Mouse (Mus musculus) embryonic fibroblast, embryonic 13.5 days (primary cell): ENCODE results near the gene Bicc1. TPM values are rescaled to one million over a fixed set of nuclear protein-coding genes. Genes with fewer than 3 reads are reported as not detected.

Experiments
- H3K27ac ChIP-seq: 2 replicates; pipeline ENCODE4 v1.5.1; 2012; ENCODE audit warnings: low read length, control low read depth, inconsistent platforms; ENCODE audit not compliant: insufficient read depth
- H3K4me1 ChIP-seq: 2 replicates; pipeline ENCODE4 v1.6.1; 2011; ENCODE audit warnings: low read length; ENCODE audit not compliant: control insufficient read depth, insufficient read depth
- H3K4me3 ChIP-seq: 2 replicates; pipeline ENCODE4 v1.5.1; 2011; ENCODE audit warnings: mild to moderate bottlenecking, control low read depth, low read length; ENCODE audit not compliant: insufficient read depth
- CTCF ChIP-seq: IDR thresholded peaks from 2 replicates; pipeline ENCODE4 v1.5.1; 2011; ENCODE audit warnings: mild to moderate bottlenecking, control low read depth, low read length, moderate library complexity, borderline replicate concordance; ENCODE audit not compliant: insufficient read depth
- POLR2A ChIP-seq: IDR thresholded peaks from 2 replicates; pipeline ENCODE4 v1.6.1; 2011; ENCODE audit warnings: low read depth, mild to moderate bottlenecking, control low read depth, low read length, moderate library complexity
- polyA plus RNA-seq: library from polyadenylated mRNA; stranded (reverse); fragments of >200 nt; gene quantifications from 2 replicates; pipeline ENCODE4 v1.2.4, GENCODE M21; 2011; ENCODE audit warnings: low read depth; ENCODE audit not compliant: missing spikeins, insufficient read length

Bicc1 gene
- polyA plus RNA-seq, 1 experiment: 86.8 TPM

DNA sequence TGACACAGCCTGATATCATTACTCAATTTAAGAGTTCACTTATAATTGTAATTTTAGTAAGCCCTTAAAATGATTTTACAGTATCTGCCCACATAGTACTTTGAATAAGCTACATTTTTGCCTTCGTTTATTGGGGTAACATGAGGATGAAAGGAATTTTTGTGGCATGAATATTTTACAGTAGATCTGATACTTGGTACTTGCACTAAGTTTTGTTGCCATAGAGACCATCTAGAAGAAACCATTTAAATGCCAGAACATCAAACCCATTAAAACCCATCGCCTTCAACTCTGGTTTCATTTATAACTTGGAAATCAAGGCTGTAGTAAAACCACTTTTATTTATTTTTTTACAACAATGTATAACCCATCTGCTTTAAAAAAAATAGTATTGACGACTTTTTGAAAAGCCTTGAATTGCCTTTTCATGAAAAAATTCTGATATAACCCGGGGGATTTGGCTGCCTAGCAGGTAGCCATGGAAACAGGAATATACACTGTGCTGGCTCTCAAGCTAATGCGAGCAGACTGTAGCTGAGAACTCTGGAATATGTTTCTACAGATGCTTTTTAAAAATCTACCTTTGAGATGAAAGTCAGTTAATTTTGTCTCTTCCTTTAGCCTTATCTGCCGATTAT lies 165.9 kb downstream of the Bicc1 start:
- Histone ChIP-seq H3K27ac (no peak overlapping the region), H3K4me1 (no peaks in the 10 kb centered on the region), H3K4me3 (no peak overlapping the region)
- TF ChIP-seq POLR2A (no peak), CTCF (no peak)

DNA sequence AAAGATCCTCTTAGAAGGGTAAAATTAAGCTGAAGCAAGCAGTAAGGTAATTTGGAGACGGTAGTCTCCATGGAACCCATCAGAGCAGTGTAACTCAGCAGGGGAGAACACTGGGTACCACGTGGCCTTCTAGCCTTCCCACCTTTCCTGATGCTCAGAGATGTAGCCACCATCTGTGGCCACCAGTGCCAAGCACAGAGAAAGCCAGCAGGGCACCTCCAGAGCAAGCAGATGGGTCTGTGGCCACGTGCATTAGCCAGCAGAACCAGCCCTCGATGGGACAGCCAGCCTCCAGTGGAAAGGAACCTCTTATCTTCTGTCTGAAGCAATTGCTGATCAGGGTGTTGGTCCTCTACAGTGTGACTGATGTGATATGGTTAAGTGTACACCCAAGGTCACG lies 172.1 kb downstream of the Bicc1 start:
- TF ChIP-seq CTCF (no peak), POLR2A (no peak)
- no peak overlapping the region for H3K4me3 ChIP-seq
- H3K27ac ChIP-seq: no peak overlapping the region
- 0 out of 2 replicates have a peak, but pooled peaks cover 2% of the 10 kb centered on the region for H3K4me1 ChIP-seq

GRCm38 (mm10) chr10:70983036-70983670 lies 176.3 kb downstream of the Bicc1 start:
- H3K4me3 ChIP-seq: no peak overlapping the region
- no peak overlapping the region for H3K27ac ChIP-seq
- no peak for TF ChIP-seq POLR2A
- no peak for TF ChIP-seq CTCF
- H3K4me1 ChIP-seq: 0 out of 2 replicates have a peak, but pooled peaks cover 2% of the 10 kb centered on the region

- Histone ChIP-seq H3K27ac (no peak overlapping the region), H3K4me3 (no peak overlapping the region), H3K4me1 (0 out of 2 replicates have a peak, but pooled peaks cover 2% of the 10 kb centered on the region)
- TF ChIP-seq CTCF (no peak), POLR2A (no peak)
Measured at GRCm38 (mm10) chr10:70982156-70982555, 177.3 kb downstream of the Bicc1 start.

DNA sequence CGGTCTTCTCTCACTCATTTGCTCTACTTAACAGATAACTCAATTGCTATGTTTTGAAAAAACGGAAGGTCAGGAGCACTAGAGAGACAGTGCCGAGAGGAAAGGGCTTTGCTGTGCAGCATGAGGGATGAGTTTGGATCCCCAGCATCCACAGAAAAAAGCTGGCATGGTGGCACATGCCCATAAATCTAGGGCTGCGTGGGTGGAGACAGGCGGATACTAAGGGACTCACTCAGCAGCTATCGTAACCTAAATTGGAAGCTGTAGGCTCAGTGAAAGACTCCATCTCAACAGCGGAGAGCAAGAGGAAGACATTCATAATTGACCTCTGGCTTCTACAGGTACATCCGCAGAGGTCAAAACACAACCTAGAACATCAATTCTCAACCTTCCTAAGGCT lies 179.8 kb downstream of the Bicc1 start:
- H3K4me1 ChIP-seq: 0 out of 2 replicates have a peak, but pooled peaks cover 2% of the 10 kb centered on the region
- no peak overlapping the region for H3K27ac ChIP-seq
- TF ChIP-seq CTCF: no peak
- TF ChIP-seq POLR2A: no peak
- H3K4me3 ChIP-seq: no peak overlapping the region

- TF ChIP-seq CTCF (no peak), POLR2A (no peak)
- Histone ChIP-seq H3K4me1 (no peaks in the 10 kb centered on the region), H3K27ac (peak overlapping the region; percentile 7; the same call in 1 of the 2 replicates), H3K4me3 (no peak overlapping the region)
Measured at GRCm38 (mm10) chr10:70977141-70977540, 182.4 kb downstream of the Bicc1 start.

- H3K4me3 ChIP-seq: no peak overlapping the region
- no peak overlapping the region for H3K27ac ChIP-seq
- TF ChIP-seq POLR2A (no peak), CTCF (no peak)
- no peaks in the 10 kb centered on the region for H3K4me1 ChIP-seq
Measured at GRCm38 (mm10) chr10:70976633-70977032, 182.9 kb downstream of the Bicc1 start.

DNA sequence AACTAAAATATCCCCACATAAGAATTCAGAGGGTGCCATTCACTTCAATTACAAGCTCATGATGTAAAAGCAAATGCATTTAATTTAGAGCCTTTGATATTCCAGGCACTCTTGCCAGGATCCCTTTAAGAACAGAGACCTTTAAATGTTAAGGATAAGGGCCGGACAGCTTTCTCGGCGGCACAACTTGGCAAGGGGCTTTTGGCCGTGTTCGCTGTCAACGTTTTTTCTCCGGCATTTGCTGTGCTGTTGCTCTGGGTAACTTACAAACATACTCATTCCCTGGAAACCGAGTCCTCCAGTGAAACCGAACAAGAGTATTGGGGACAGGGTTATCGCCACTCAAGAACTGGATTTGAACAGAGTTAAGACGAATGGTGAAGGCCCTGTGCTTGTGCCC lies 188.3 kb downstream of the Bicc1 start:
- no peaks in the 10 kb centered on the region; the same call in 1 of the 2 replicates for H3K4me1 ChIP-seq
- no peak for TF ChIP-seq POLR2A
- TF ChIP-seq CTCF: no peak
- no peak overlapping the region for H3K27ac ChIP-seq
- H3K4me3 ChIP-seq: no peak overlapping the region

DNA sequence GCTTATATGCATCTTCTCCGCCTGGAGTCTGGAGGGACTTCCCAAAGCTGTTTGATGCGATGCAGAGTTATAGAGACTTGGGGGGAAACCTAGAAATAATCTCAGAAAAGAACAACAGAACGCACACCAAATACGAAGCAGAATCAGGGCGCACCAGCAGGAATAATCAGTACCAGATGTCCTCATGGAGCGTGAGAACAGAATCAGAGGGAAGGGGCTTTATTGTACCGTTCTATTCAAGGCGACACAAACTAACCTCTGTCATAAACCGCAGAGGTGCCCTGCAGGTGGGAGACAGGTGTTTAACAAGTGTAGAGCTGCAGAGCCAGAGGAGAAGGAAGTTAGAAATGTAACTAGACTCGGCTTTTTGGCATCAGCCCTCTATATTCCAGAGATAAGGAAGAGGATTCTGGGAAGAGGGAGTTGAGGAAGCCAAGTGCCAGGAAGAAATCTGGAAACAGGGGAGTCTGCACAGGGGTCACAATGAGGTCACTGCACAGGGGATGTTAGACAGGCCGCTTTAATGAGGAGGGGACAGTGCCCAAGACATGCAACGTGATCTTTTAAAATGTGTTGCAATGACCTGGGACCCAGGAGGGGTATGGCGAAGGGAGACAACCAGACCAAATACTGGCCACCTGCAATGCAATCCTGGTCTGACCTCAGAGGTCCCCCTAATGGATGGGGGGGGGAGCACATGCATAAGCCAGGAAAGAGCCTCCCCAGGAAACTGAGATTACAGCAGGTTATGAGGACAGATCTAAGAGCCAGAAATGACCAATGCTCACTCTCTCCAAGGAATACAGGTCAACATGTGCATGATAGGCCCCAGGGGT lies 190.4 kb downstream of the Bicc1 start:
- Histone ChIP-seq H3K27ac (no peak overlapping the region), H3K4me1 (no peaks in the 10 kb centered on the region; the same call in 1 of the 2 replicates), H3K4me3 (no peak overlapping the region)
- TF ChIP-seq CTCF (no peak), POLR2A (no peak)

DNA sequence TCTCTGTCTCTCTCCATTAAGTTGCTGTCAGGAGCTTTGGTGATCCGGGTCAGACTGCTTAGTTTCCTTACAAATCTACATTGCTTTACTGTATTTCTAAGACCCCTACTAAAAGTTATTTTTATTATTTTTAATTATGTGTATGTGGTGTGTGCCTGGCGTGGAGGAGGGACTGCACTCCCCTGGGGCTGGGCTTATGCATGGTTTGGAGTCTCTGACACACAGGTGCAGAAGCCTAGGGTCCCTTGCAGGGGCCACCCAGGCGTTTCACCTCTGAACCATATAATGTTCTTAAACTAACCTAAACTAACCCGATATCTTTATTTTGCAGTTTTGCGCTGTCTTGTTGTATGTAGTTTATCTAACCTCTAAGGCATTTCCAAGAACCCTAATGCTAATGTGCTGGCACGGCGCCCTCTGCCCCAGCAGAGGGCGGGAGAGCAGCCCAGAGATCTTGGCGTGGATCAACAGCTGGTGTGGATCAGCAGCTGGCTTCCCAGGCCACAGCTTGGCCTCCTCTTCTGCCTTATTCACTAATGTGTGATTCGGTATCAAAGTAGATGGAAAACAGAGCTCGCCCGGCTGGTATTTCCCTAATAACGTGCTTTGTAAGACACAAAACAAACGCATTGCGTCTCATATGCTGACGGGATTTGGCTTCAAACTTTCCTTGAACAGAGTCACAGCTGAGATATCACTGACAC lies 192.7 kb downstream of the Bicc1 start:
- H3K4me3 ChIP-seq: no peak overlapping the region
- peaks cover 4% of the 10 kb centered on the region for H3K4me1 ChIP-seq
- H3K27ac ChIP-seq: 0 out of 2 replicates have a peak overlapping the region, but pooled peaks have one; percentile 9
- TF ChIP-seq POLR2A: no peak
- no peak for TF ChIP-seq CTCF
